ENCODE assay signal across 16 mouse cellular contexts in the genomic region with DNA sequence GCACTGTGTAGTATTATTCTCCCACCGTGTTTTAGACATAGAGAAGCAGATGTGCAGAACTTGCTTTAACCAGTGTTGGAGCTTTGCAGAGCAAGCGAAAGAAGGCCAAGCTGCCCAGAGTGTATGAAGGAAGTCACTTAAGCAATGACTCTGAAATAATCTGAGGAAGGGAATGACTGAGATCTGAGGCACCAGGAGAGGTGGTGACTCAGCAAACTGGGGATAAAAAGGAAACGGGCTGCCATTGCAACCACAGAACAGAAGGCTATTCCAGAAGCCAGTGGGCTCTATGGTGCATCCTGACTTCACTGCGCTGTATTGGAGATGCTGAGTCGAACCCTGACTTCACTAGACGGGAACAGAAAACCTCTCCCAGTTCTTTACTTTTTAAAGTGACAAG. TPM values are rescaled to one million over a fixed set of nuclear protein-coding genes. Genes with fewer than 3 reads are reported as not detected.
"Had no signal": no experiment of that assay in that cellular context is flagged by ENCODE, and none has a peak within 500 bp of the region (broad histone marks: within the 10 kb centered on the region; RNA-seq: fewer than 3 reads in every experiment).

No protein-coding gene starts in this region.

- H3K4me3 ChIP-seq: left cerebral cortex, adult 2 months; limb, embryonic 13.5 days; midbrain, embryonic 12.5 days; neural tube, embryonic 13.5 days had no signal

- H3K9ac ChIP-seq: limb, embryonic 13.5 days; liver, embryonic 14.5 days; midbrain, embryonic 12.5 days; neural tube, embryonic 13.5 days had no signal

- DNase-seq: kidney, postnatal 10 days; kidney, postnatal 4 days; lung, adult 18-20 months; lung, postnatal 36 days; retina, postnatal 1 day; right cerebral cortex, postnatal 4 days; spleen, adult 18-20 months; thymus, adult 18-20 months; thymus, postnatal 14 days had no signal

- H3K36me3 ChIP-seq: limb, embryonic 13.5 days; midbrain, embryonic 12.5 days; neural tube, embryonic 13.5 days had no signal

- H3K4me1 ChIP-seq: limb, embryonic 13.5 days had no signal

- H3K27ac ChIP-seq: left cerebral cortex, adult 2 months; limb, embryonic 13.5 days; liver, embryonic 14.5 days; midbrain, embryonic 12.5 days; neural tube, embryonic 13.5 days had no signal

- H3K27me3 ChIP-seq: limb, embryonic 13.5 days; neural tube, embryonic 13.5 days had no signal

- H3K9me3 ChIP-seq: limb, embryonic 13.5 days; midbrain, embryonic 12.5 days; neural tube, embryonic 13.5 days had no signal

- ATAC-seq: midbrain, embryonic 16.5 days had no signal

RNA-seq across cellular contexts. Expression of gene Lrp2, which starts 10.9 kb away (rescaled TPM):
- total RNA-seq: megakaryocyte-erythroid progenitor cell, adult 5-6 weeks had no signal
